Mouse (Mus musculus) kidney, adult 2 months (tissue): Measurements from ENCODE around the gene Angpt4. TPM values are rescaled to one million over a fixed set of nuclear protein-coding genes. Genes with fewer than 3 reads are reported as not detected.

Source experiments
- DNase-seq: peaks from one replicate; pipeline ENCODE4 v3.0.0; 2021
- H3K27ac ChIP-seq: fragments of 200-500 bp; 2 replicates; pipeline ENCODE4 v1.5.1; 2012; ENCODE audit warnings: low read depth, low read length, control low read depth, inconsistent platforms; ENCODE audit not compliant: insufficient read depth
- H3K27me3 ChIP-seq: fragments of 200-500 bp; replicated peaks from 2 replicates; pipeline ENCODE4 v1.6.1; 2012; ENCODE audit warnings: mild to moderate bottlenecking, moderate library complexity, low read length, inconsistent platforms; ENCODE audit not compliant: control insufficient read depth, insufficient read depth
- H3K36me3 ChIP-seq: fragments of 200-500 bp; 2 replicates; pipeline ENCODE4 v1.6.1; 2012; ENCODE audit warnings: mild to moderate bottlenecking, moderate library complexity, low read length, inconsistent platforms; ENCODE audit not compliant: control insufficient read depth, insufficient read depth
- H3K4me1 ChIP-seq: fragments of 200-500 bp; 2 replicates; pipeline ENCODE4 v1.6.1; 2011; ENCODE audit warnings: low read length; ENCODE audit not compliant: control insufficient read depth, insufficient read depth
- H3K4me3 ChIP-seq: fragments of 200-500 bp; 2 replicates; pipeline ENCODE4 v1.5.1; 2011; ENCODE audit warnings: mild to moderate bottlenecking, low read depth, low read length, control low read depth; ENCODE audit not compliant: insufficient read depth
- CTCF ChIP-seq: fragments of 200-500 bp; conservative IDR thresholded peaks from 2 replicates; pipeline ENCODE4 v1.5.1; 2011; ENCODE audit warnings: low read depth, mild to moderate bottlenecking, control low read depth, low read length, moderate library complexity, mixed read lengths; ENCODE audit not compliant: insufficient read depth, insufficient read length
- POLR2A ChIP-seq: fragments of 200-500 bp; IDR thresholded peaks from one replicate; pipeline ENCODE4 v1.6.1; 2011; ENCODE audit warnings: low read depth, low read length, control low read depth
- WGBS: fragments of 180-500 bp; shearing (Covaris S2); methylation state at CpG from one replicate; pipeline ENCODE4 v1.1.7; 2018; 5-methylcytosine and 5-hydroxymethylcytosine counted together
- polyA plus RNA-seq: library from polyadenylated mRNA; depleted of rRNA; stranded (reverse); fragments of >200 nt; gene quantifications from 2 replicates; pipeline ENCODE4 v1.2.3, GENCODE M21; 2012

Gene Angpt4
- polyA plus RNA-seq, 1 experiment = 0.81 TPM

DNA sequence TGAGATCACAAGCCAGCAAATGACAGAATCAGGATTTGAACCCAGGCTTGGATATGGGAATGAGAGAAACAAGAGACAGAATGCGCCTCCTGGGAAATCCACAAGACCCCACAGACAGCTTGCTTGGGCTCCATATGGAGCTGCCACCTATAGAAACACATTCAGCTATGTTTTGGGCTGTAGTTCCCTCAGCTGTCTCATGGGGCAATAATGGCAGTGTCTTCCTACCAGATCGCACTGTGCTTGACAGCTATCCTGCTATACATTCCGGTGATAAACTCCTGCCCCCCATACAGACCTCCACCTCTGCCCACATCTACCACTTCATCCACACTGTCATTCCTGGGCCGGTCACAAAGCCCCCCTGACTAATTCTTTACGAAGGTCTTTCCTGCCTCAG lies 64.3 kb downstream of the Angpt4 start:
- TF ChIP-seq CTCF (no peak), POLR2A (no peak)
- H3K4me3 ChIP-seq = no peak overlapping the region
- 89% methylated on average over 5 of the region's 5 CpGs for WGBS
- no peaks in the 10 kb centered on the region for H3K36me3 ChIP-seq
- H3K27ac ChIP-seq = no peak overlapping the region
- DNase-seq = no peak
- no peaks in the 10 kb centered on the region for H3K27me3 ChIP-seq
- H3K4me1 ChIP-seq = peaks cover 34% of the 10 kb centered on the region

DNA sequence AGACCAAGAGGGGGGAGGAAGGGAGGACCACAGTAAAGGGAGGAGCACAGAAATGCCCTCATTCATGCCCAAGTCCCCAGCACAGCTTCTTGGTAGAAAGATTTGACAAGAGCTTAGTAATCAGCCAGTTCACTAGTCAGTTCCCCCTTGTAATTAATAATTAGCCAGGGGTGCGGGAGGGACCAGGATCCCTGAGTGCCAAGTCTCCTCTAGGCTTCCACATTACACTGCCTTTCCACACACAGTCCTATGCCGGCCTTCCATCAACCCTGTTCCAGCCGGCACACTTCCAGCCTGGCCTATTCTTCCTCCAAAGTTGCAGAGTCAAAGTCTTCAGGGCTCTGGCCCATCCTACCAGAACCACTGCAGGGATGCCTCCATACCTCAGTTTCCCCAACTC lies 65.1 kb downstream of the Angpt4 start:
- TF ChIP-seq POLR2A = no peak
- TF ChIP-seq CTCF = no peak
- H3K27ac ChIP-seq = no peak overlapping the region; the same call in 1 of the 2 replicates
- peak; percentile 92 for DNase-seq

GRCm38 (mm10) chr2:151977689-151978440 lies 66.9 kb downstream of the Angpt4 start:
- TF ChIP-seq POLR2A (no peak), CTCF (no peak)
- H3K4me1 ChIP-seq = peaks cover 29% of the 10 kb centered on the region
- no peak overlapping the region for H3K4me3 ChIP-seq
- 65% methylated on average over 4 of the region's 4 CpGs for WGBS
- DNase-seq = peak; percentile 42
- no peaks in the 10 kb centered on the region for H3K27me3 ChIP-seq
- H3K27ac ChIP-seq = peak overlapping the region; percentile 5; the same call in 1 of the 2 replicates
- no peaks in the 10 kb centered on the region for H3K36me3 ChIP-seq

More for the DNA sequence above, 65.1 kb downstream of the Angpt4 start:
- no peak overlapping the region for H3K4me3 ChIP-seq
- no peaks in the 10 kb centered on the region for H3K27me3 ChIP-seq
- 39% methylated on average over 3 of the region's 3 CpGs for WGBS
- no peaks in the 10 kb centered on the region for H3K36me3 ChIP-seq
- H3K4me1 ChIP-seq = peaks cover 34% of the 10 kb centered on the region

DNA sequence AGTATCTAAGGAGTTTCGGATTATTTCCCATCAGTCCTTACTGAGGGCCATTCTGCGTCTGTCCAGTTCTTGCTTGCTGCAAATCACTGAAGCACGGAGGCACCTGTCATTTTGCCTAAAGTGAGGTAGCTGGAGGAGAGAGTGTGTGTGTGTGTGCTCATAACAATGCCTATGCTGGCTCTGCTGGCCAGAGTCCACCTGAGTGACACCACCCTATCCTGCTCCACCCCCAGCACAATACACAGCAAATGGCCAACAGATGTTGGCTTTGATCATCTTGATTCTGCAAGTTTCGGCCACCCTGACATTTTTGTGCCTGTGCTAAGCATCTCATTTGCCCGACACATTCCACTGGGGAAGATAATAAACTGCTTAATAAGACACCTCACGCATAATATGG lies 67.5 kb downstream of the Angpt4 start:
- no peak overlapping the region for H3K4me3 ChIP-seq
- peak overlapping the region; percentile 5; the same call in 1 of the 2 replicates for H3K27ac ChIP-seq
- DNase-seq = peak; percentile 68
- H3K4me1 ChIP-seq = peaks cover 29% of the 10 kb centered on the region
- H3K36me3 ChIP-seq = no peaks in the 10 kb centered on the region
- no peak for TF ChIP-seq POLR2A
- no peak for TF ChIP-seq CTCF
- no peaks in the 10 kb centered on the region for H3K27me3 ChIP-seq
- 53% methylated on average over 6 of the region's 6 CpGs for WGBS

- H3K4me1 ChIP-seq = peaks cover 24% of the 10 kb centered on the region
- WGBS = under 1% methylated on average over 46 of the region's 46 CpGs
- no peaks in the 10 kb centered on the region for H3K27me3 ChIP-seq
- TF ChIP-seq CTCF (no peak), POLR2A (no peak)
- H3K27ac ChIP-seq = peak within 1 kb of the TSS; percentile 5; the same call in 1 of the 2 replicates
- peak within 1 kb of the TSS; percentile 63 for H3K4me3 ChIP-seq
- H3K36me3 ChIP-seq = no peaks in the 10 kb centered on the region
- DNase-seq = peak; percentile 98
Measured at GRCm38 (mm10) chr2:151979470-151980354, 68.7 kb downstream of the Angpt4 start, which contains the start of gene Fam110a. Fam110a (minus strand) TSS chr2:151980219.

- peak overlapping the region; percentile 63; the same call in 1 of the 2 replicates for H3K4me3 ChIP-seq
- WGBS = 54% methylated on average over 3 of the region's 3 CpGs
- H3K27me3 ChIP-seq = no peaks in the 10 kb centered on the region
- H3K27ac ChIP-seq = no peak overlapping the region
- H3K36me3 ChIP-seq = no peaks in the 10 kb centered on the region
- H3K4me1 ChIP-seq = peaks cover 24% of the 10 kb centered on the region
- no peak for TF ChIP-seq POLR2A
- TF ChIP-seq CTCF = no peak
- DNase-seq = no peak
Measured at GRCm38 (mm10) chr2:151980355-151980693, 69.3 kb downstream of the Angpt4 start.

DNA sequence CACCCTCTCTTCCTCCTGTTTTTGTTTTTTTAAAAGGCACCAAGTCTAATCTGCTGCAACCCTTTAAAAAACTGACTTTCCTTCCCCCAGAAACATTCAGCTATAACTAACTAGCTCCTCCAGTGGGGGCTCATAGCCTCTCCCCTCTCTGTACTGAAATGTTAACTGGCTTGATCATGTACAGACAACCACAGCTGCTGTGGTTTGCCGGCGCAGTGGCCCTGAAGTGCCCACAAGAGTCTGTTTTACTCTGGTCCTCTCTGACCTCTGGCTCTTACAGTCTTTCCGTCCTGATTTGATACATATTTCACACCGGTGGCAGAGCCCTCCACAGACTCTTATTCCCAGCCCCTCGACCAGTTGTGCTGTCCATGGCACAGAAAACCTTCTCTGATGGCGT lies 70.3 kb downstream of the Angpt4 start:
- WGBS = 81% methylated on average over 6 of the region's 6 CpGs
- DNase-seq = no peak
- no peak overlapping the region for H3K4me3 ChIP-seq
- TF ChIP-seq POLR2A = no peak
- H3K36me3 ChIP-seq = no peaks in the 10 kb centered on the region
- H3K27ac ChIP-seq = no peak overlapping the region
- peaks cover 19% of the 10 kb centered on the region for H3K4me1 ChIP-seq
- no peaks in the 10 kb centered on the region for H3K27me3 ChIP-seq
